Mouse (Mus musculus): Measurements from ENCODE around the gene Mical1. TPM values are rescaled to one million over a fixed set of nuclear protein-coding genes. Genes with fewer than 3 reads are reported as not detected.
A peak's percentile ranks its signal among the peaks of the same experiment; 100 is the strongest.

Gene Mical1
- total RNA-seq (2014; rRNA removed) (37.2 and 40.0 TPM in 2 replicates), polyA plus RNA-seq (2015; fragmentation: Nextera tagmentation; extraction: Ambion mirVana) (29.8 and 32.1 TPM in 2 replicates)

DNA sequence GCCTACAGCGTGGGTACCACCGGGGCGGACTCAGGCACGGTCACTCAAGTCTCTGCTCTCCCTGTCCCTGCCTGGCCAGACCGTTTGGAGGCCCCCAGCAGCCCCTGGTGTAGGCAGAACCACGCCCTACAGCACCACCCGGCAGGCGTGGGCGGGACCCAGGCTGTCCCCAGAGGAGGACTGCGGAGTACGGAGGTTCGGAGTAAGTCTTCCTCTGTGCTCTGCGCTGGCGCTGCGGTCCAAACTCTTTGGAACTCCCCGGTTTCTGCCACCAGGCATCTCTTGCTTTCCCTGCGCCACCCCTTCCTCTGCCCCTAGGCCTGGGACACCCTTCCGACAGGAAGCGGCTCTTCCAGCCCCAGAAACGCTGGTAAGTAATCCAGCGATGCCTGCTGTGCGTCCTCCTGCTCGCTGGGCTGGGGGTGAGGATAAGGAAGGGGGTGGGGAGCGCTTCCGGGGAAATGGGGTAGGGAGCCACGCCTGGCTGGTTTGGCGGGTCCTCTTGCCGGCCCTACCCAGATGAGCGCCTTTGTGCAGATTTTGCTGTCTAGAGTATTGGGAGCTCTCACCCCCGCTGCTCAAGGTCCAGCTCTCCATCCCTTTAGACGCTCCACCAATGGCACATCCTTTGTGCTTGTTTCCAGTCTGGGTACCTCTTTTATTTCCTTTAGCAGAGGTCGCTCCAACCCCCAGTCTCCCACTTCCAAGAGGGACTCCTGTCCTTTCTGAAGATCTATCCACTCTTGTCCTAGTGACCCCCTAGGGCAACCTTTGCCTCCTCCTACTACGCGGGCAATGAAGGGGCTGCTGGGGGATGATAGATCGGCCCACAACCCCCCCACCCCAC, at the start of gene Mical1:
Gene Mical1, plus strand, starts transcription at position 144 of the 847 bp plus-strand sequence.
- H3K9ac ChIP-seq = peak within 1 kb of the TSS; percentile 60
- peak within 1 kb of the TSS; percentile 49 for H3K4me3 ChIP-seq (ENCODE audit: low read depth, low read length)
- H3K36me3 ChIP-seq (ENCODE audit: insufficient read depth) = peaks cover under 1% of the 10 kb centered on the region; the same call in 1 of the 2 replicates
- ATAC-seq = peak; percentile 66
- 1% methylated on average over 35 of the region's 35 CpGs for WGBS
- peak; percentile 73 for DNase-seq
- no peaks in the 10 kb centered on the region for H3K27me3 ChIP-seq (ENCODE audit: insufficient read depth, low read length)
- H3K4me1 ChIP-seq (ENCODE audit: insufficient read depth) = peaks cover 11% of the 10 kb centered on the region
- H3K27ac ChIP-seq (ENCODE audit: low read depth, low read length) = peak within 1 kb of the TSS; percentile 70
- H3K4me2 ChIP-seq (ENCODE audit: low read depth) = peak within 1 kb of the TSS; percentile 85
- peak; percentile 17; the same call in 1 of the 2 replicates for TF ChIP-seq CTCF (IDR thresholded peaks at IDR 0.05; ENCODE audit: low read depth)
- no peaks in the 10 kb centered on the region for H3K9me3 ChIP-seq (ENCODE audit: low read length)

DNA sequence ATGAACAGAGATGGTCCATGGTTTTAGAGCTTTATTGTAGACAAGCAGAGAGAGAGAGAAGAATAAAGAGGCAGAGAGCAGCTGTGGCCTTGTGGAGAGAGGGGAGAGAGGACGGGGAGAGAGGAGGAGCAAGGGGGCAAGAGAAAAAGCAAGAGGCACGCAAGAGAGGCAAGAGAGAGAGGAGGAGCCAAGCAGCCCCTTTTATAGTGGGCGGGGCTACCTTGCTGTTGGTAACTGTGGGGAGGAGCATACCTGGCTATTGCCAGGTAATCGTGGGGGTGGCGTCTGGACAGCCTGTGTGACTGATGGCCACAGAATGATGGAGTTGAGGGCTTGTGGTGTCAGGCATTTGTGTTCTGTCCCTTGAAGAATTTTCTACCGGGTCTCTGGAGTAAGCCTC, 49.7 kb upstream of the Mical1 start:
- WGBS = 57% methylated on average over 6 of the region's 6 CpGs

DNA sequence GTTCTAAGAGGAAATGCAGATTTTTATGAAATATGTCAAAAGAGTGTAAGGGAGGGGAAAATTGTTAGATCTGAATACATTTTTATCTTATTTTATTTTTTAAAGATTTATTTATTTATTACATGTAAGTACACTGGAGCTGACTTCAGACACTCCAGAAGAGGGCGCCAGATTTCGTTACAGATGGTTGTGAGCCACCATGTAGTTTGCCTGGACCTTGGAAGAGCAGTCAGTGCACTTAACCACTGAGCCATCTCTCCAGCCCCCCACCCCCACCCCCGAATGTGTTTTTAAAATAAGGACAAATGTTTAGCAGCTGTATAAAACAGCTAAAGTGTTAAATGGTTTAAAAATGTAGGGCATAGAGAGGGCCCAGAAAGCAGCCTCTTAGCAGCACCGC, 41.5 kb upstream of the Mical1 start:
- TF ChIP-seq CTCF (IDR thresholded peaks at IDR 0.05; ENCODE audit: low read depth) = peak; percentile 60
- no peaks in the 10 kb centered on the region for H3K36me3 ChIP-seq (ENCODE audit: insufficient read depth)
- no peak overlapping the region for H3K9ac ChIP-seq
- no peak overlapping the region for H3K4me3 ChIP-seq (ENCODE audit: low read depth, low read length)
- H3K27me3 ChIP-seq (ENCODE audit: insufficient read depth, low read length) = peaks cover 4% of the 10 kb centered on the region; the same call in 1 of the 2 replicates
- H3K9me3 ChIP-seq (ENCODE audit: low read length) = no peaks in the 10 kb centered on the region
- no peak overlapping the region for H3K4me2 ChIP-seq (ENCODE audit: low read depth)
- peak; percentile 31 for DNase-seq
- WGBS = 29% methylated on average over 4 of the region's 4 CpGs
- H3K4me1 ChIP-seq (ENCODE audit: insufficient read depth) = no peaks in the 10 kb centered on the region
- ATAC-seq = no peak
- no peak overlapping the region for H3K27ac ChIP-seq (ENCODE audit: low read depth, low read length)

More for the DNA sequence above, 49.7 kb upstream of the Mical1 start:
- ATAC-seq (no peak), DNase-seq (no peak)
- no peaks in the 10 kb centered on the region for H3K9me3 ChIP-seq (ENCODE audit: low read length)
- no peaks in the 10 kb centered on the region for H3K4me1 ChIP-seq (ENCODE audit: insufficient read depth)
- no peak overlapping the region for H3K9ac ChIP-seq
- no peak overlapping the region for H3K4me2 ChIP-seq (ENCODE audit: low read depth)
- no peak overlapping the region for H3K4me3 ChIP-seq (ENCODE audit: low read depth, low read length)
- H3K27ac ChIP-seq (ENCODE audit: low read depth, low read length) = no peak overlapping the region
- TF ChIP-seq CTCF (IDR thresholded peaks at IDR 0.05; ENCODE audit: low read depth) = no peak
- H3K27me3 ChIP-seq (ENCODE audit: insufficient read depth, low read length) = no peaks in the 10 kb centered on the region
- H3K36me3 ChIP-seq (ENCODE audit: insufficient read depth) = no peaks in the 10 kb centered on the region

DNA sequence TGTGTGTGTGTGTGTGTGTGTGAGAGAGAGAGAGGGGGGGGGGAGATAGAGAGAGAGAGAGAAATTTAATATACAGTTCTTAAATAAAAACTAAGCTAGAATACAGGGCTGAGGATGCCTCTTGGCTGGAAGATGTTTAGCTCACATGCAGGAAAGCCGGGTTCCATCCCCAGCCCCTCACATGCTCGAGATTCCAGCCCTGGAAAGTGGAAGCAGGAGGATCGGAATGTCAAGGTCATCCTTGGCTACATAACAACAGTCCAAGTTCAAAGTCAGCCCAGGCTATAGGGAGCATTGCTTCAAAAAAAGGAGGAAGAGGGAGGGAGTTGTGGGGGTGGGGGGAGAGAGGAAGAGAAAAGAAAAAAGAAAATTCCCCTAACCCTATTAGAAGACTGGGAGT, 41.0 kb upstream of the Mical1 start:
- H3K4me1 ChIP-seq (ENCODE audit: insufficient read depth) = no peaks in the 10 kb centered on the region
- no peak overlapping the region for H3K9ac ChIP-seq
- no peaks in the 10 kb centered on the region for H3K9me3 ChIP-seq (ENCODE audit: low read length)
- 59% methylated on average over 3 of the region's 3 CpGs for WGBS
- ATAC-seq (no peak), DNase-seq (no peak)
- no peak overlapping the region for H3K4me3 ChIP-seq (ENCODE audit: low read depth, low read length)
- no peak overlapping the region for H3K4me2 ChIP-seq (ENCODE audit: low read depth)
- no peak overlapping the region for H3K27ac ChIP-seq (ENCODE audit: low read depth, low read length)
- TF ChIP-seq CTCF (IDR thresholded peaks at IDR 0.05; ENCODE audit: low read depth) = no peak
- peaks cover 4% of the 10 kb centered on the region; the same call in 1 of the 2 replicates for H3K27me3 ChIP-seq (ENCODE audit: insufficient read depth, low read length)
- no peaks in the 10 kb centered on the region for H3K36me3 ChIP-seq (ENCODE audit: insufficient read depth)

DNA sequence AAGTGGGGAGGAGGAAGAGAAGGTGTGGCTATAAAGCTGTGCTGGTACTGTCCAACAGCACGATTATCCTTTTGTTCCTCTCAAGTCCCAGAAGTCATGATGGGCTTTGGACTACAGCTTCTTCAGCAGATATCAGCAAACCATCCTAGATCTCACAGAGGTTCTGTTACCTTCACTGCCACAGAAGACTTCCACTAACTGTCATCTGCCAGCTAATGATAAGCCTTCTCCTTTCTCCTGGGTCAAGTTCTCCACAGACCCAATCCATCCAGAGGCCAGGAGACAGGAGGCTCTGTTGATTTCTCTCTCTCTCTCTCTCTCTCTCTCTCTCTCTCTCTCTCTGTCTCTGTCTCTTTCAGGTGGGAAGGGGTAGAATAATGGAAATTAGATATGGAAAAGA, 27.9 kb upstream of the Mical1 start:
- TF ChIP-seq CTCF (IDR thresholded peaks at IDR 0.05; ENCODE audit: low read depth) = no peak
- Histone ChIP-seq H3K4me1 (ENCODE audit: insufficient read depth) (peaks cover 13% of the 10 kb centered on the region; the same call in 1 of the 2 replicates), H3K4me2 (ENCODE audit: low read depth) (no peak overlapping the region), H3K9ac (no peak overlapping the region), H3K27ac (ENCODE audit: low read depth, low read length) (no peak overlapping the region), H3K4me3 (ENCODE audit: low read depth, low read length) (no peak overlapping the region), H3K27me3 (ENCODE audit: insufficient read depth, low read length) (no peaks in the 10 kb centered on the region), H3K36me3 (ENCODE audit: insufficient read depth) (peaks cover 8% of the 10 kb centered on the region; the same call in 1 of the 2 replicates), H3K9me3 (ENCODE audit: low read length) (no peaks in the 10 kb centered on the region)
- 88% methylated on average over 1 of the region's 1 CpGs for WGBS
- DNase-seq = no peak
- no peak for ATAC-seq

DNA sequence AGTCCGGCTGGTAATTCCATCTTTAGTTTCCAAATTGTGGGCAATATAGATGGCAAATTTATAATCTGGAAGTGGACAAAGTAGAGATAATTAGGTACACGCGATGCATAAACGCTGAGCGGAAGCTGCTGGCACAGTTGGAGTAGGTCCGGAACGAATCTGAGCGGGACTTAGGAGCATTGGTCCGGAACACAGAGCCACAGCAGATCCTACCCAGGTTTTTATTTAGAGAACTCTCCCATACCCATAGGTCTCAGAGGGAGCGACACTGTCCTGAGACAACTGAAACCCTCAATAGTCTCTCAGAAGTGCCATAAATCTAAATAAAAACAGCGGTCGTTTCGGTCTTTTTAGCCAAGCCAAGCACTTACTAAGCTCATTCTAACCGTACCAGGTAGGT, 26.4 kb upstream of the Mical1 start:
- peak overlapping the region; percentile 62 for H3K27ac ChIP-seq (ENCODE audit: low read depth, low read length)

More for the DNA sequence above, 26.4 kb upstream of the Mical1 start:
- peak overlapping the region; percentile 80 for H3K9ac ChIP-seq
- H3K9me3 ChIP-seq (ENCODE audit: low read length) = no peaks in the 10 kb centered on the region
- DNase-seq (no peak), ATAC-seq (peak; percentile 71)
- peak overlapping the region; percentile 86 for H3K4me3 ChIP-seq (ENCODE audit: low read depth, low read length)
- TF ChIP-seq CTCF (IDR thresholded peaks at IDR 0.05; ENCODE audit: low read depth) = no peak
- peaks cover 13% of the 10 kb centered on the region; the same call in 1 of the 2 replicates for H3K36me3 ChIP-seq (ENCODE audit: insufficient read depth)
- peaks cover 13% of the 10 kb centered on the region; the same call in 1 of the 2 replicates for H3K4me1 ChIP-seq (ENCODE audit: insufficient read depth)
- peak overlapping the region; percentile 52 for H3K4me2 ChIP-seq (ENCODE audit: low read depth)
- no peaks in the 10 kb centered on the region for H3K27me3 ChIP-seq (ENCODE audit: insufficient read depth, low read length)
- 9% methylated on average over 14 of the region's 14 CpGs for WGBS
